Mouse (Mus musculus) spleen, adult 18-20 months (tissue): ENCODE measurements around the gene Sdk2.

Experiments used
- DNase-seq, 2 experiments: peaks; one replicate each; pipeline ENCODE4 v3.0.0; 2022; ENCODE audit warnings: mixed read lengths in 2 of 2

Gene Sdk2

DNA sequence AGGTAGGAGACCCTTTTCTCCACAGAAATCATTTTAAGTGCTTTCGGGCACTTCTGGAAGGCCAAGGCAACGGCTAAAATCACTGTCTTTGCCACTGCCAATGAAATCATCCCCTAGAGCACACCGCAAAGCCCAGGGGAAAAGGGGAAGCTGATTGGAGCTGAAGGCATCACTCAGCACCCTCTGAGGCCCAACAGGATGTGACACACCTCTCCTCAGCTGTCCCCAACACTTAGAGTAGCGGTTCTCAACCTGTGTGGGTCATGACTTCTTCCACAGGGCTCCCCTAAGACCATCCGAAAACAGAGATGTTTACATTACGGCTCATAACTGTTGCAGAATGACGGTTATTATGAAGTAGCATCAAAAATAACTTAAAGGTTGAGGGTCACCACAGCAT lies 305.2 kb downstream of the Sdk2 start:
- DNase-seq, result no peak

DNA sequence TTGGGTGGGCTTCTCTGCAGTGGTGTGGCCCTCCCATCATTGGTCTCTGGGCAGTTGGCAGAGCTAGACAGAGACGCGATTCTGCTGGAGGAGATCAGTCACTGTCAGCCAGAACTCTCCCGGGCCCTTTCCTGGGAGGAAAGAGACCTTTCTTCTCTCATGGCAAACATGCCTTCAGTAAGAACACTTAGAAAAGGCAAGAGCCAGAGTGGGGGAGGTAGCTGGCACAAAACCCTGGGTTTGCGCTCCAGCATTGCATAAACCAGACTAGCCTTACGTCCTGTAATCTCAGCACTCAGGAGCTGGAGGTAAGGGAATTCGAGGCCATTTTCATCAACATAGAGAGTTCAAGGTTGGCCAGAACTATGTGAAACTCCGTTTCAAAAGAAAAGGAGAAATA lies 306.4 kb downstream of the Sdk2 start:
- DNase-seq, result no peak

DNA sequence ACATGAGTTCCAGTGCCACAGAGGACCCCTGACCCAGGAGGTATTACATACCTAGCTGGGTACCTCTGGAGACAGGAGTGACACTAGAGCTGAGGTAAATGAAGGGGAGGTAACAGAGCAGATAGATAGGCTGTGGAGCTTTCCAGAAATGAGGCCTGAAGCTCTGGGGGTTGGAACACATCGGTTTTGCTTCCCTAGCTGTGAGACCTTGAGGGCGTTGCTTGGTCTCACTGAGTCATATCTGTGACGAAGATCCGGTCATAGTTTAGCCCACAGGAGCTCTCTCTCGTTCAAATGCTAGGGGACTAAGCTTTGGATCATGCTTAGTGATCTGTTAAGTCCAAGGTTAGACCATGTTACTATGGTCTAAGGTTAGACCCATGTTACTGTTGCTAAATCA lies 308.0 kb downstream of the Sdk2 start:
- DNase-seq, result no peak

DNA sequence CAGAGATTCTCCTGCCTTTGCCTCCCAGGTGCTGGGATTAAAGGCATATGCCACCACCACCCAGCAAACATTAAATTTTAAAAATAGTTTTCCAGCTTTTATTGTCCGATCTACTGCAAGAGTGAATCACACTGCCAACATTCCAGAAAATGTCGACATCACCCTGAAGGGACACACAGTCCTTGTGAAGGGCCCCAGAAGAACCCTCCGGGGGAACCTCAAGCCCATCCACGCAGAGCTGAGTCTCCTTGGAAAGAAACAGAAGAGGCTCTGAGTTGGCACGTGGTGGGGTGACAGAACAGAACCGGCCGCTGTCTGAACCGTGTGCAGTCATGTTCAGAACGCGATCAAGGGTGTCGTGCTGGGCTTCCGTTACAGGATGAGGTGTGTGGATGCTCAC lies 310.3 kb downstream of the Sdk2 start:
- DNase-seq, result no peak

DNA sequence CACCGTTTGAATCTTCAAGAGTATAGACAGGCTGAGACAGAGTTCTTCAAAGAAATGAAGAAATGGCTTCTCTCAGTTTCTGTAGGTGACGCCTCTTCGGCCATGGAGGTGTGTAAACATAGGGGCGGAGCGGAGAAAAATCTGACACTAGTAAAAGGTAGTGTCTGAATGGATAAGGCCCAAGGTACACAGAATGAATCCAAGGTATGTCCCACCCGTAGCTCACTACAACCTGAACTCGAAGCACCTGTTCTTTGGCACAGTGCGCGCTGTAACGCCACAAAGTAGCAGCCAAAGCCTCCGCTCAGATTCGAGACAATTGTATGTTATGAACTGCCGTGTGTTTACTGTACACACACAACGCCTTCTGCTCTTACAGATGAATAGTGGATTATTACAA lies 311.0 kb downstream of the Sdk2 start:
- no peak for DNase-seq

DNA sequence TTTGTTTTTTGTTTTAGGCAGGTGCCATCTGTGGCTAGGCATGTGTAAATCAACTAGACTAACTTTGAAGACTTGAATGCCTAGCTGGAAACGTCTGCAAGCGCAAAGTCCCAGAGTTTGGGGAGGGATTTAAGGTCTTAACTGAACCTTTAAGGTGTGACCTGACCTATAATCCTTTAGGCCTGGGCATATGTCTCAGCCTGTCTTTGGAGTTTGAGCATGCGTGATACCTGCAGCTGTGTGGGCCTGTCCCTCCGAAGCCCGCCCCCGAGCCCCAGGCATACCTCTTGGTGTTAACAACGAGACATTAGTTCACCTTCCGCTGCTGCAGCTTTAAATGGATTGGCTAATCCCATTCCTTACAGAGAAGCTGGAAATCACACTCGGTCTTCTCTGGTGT lies 312.0 kb downstream of the Sdk2 start:
- DNase-seq, result no peak

DNA sequence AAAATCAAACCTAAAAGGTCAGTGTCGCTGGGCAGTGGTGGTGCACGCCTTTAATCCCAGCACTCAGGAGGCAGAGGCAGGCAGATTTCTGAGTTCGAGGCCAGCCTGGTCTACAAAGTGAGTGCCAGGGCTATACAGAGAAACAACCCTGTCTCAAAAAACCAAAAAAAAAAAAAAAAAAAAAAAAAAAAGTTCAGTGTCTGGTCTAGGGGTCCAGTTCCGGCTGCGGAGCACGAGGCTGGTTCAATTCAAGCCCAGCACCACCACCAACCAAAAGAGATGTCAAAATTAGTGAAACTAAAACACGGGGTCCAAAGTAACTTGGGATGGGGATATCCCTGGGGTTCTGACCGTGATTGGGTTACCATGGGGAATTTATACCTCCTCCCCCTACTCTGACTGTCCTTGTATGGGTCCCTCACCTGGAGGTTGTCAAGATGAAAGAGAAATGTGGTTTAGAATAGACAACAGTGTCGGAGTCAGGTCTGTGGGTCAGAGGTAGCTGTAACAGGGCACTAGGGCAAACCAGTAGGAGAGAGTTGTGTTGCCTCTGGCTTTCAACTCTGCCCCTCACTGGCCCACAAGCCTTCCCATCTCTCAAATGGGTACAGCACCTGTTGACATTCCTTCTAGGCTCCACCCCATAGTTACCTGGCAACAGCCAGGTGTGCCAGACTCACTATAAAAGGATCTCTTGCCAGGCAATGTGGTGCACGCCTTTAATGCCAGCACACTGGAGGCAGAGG lies 314.0 kb downstream of the Sdk2 start:
- DNase-seq, result no peak

DNA sequence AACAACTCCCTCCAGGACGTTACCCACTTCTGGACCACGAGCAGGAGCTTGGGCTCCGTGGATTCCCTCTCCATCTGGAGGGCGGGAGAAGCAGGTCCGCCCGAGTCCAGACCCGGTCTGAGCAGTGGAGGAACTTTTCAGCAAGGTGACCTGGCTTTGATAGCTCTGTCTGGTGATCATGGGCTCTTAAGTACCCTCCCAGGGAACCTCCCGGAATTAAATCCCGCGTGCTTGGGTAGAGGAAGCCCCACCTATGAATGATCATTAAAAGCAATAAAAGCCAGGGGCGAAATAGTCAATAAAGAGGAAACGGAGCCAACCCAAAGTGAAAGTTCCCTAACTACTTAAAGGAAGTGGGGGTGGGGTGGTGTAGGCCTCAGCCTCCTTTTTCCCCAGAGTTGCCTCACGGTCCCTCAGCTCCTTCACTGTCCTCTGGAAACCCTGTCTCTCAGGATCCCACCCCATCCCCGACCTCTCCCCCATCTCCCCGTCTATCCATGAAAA lies 314.6 kb downstream of the Sdk2 start:
- DNase-seq, result peak in 1 of 2 experiments; percentile 20

DNA sequence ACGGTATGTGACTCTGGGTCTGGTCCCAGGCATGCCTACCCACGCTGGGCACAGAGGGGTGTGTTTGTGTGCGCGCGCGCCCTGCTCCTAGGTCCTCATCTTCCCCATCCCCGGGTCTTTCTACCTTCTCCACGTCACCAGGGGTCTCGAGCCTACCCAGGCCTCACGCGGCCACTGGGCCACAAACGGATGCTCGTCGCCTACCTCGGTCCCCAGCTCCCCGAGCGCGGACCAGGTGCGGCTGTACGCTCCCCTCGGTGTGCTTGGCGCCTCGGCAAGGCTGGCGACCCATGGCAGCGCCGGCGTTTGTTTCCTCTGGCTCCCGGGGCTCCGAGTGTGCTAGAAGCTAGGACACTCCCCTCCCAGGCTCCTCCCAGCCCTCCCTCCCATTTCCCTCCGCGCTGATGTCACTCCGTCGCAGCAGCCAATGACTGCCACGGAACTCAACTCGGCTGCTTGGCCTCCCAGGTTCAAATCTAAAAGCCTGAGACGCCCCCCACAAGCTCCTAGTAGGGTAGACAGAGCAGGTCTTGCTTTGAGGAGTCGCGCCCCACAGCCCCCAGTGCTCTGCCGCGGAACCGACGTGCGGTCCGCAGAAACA lies 315.3 kb downstream of the Sdk2 start, which contains the start of gene Cdc42ep4:
Gene Cdc42ep4, minus strand, starts transcription at position 398 of the 601 bp plus-strand sequence.
- peak; percentile 67 to 72 for DNase-seq

DNA sequence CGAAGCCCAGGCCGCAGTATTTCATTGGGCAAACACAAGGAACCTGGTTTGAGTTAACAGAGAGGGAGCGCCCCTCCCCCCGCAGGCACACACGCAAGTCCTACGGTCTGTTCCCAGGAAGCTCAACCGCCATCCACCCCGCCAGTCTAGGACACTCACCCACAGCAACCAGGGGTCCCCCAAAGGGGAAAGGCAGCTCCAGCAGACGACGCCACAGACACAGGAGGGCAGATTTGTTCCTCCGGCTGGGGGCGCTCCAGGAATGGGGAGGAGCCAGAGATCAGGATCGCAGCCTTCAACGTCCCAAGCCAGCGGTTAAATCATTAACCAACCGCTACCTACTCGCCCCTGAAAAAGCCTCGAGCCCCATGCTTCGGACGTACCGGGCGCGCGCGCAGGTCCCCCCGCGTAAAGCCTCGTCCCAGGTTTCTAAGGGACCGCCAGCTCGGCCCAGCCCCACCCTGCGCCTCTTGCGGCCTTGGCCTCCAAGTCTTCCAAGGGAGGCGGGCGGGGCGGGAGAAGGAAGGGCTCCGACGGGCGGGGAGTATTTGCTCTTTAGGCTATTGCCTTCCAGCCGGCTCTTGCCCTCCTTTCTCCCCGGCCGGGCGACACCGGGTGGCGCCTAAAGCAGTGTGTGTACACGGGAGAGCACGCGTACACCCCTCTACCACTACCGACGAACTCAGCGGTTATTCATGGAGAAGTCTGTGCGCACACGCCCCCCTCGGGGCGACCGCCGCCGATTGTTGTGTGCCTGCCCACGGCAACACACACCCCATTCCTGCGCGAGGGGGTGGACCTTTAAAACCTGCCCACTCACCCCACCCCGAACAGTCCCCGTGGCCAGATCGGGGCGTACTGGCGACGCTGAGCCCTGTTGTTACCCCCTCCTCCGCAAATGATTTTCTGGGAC lies 316.0 kb downstream of the Sdk2 start:
- peak; percentile 43 to 76 for DNase-seq

DNA sequence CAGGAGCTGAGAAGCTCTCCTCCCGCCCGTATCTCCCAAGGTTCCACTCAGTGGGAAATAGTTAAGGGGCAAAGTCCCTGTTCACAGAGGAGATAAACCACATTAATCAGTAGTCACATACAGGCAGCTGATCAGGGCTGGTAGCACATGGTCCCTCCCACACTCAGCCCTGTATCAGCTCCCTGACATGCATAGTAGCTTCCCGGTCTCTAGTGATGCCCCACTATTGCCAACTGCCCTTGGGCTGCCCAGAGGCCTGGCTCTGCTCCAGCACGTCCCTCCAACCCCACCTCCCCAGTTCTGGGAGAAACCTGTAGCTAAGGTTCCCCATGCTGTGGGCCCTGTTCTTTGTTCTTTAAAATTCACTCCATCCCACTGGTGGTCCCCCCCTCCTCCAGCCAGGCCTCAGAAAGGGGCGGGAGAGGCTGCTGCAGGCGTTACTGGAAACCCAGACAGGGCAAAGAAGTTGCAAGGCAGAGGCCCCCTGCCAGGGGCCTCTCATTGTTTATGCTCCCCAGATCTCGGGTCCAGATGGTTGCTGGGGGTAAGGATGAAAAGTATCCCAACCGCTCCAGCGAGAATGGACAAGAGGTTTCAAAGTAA lies 317.0 kb downstream of the Sdk2 start:
- no peak for DNase-seq

DNA sequence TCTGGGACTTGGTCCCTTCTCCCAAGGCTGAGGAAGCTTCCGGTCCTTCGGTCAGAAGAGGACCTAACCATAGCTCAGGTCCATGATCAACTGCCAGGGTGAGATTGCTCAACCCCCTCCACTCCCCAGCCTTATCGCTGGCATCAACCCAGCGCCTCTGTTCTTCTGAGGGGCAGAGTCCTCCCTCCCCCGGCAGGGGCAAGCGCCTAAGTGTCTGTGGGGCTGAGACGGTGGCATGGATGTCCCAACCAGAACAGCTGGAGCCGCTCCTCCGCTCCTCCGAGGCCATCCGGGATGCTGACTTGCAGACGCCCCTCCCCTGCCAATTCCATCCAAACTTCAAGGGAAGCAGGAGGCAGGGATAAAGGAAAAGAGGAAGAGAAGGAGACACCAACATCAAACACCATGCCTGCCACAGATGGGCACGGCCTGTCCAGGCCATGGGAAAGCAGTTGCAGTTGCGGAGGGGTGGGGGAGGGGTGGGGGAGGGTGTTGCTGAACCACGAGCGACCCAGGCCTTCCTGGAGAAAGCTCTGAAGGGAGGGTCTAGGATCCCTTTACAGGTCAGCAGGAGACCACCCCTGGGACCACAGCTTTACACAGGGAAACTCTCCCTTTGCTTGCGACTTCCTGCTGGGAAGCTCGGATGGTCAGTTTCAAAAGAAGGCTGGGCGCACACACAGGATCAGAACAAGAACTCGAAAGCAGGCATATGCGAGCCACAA lies 317.9 kb downstream of the Sdk2 start:
- DNase-seq, result peak in 1 of 2 experiments; percentile 32

DNA sequence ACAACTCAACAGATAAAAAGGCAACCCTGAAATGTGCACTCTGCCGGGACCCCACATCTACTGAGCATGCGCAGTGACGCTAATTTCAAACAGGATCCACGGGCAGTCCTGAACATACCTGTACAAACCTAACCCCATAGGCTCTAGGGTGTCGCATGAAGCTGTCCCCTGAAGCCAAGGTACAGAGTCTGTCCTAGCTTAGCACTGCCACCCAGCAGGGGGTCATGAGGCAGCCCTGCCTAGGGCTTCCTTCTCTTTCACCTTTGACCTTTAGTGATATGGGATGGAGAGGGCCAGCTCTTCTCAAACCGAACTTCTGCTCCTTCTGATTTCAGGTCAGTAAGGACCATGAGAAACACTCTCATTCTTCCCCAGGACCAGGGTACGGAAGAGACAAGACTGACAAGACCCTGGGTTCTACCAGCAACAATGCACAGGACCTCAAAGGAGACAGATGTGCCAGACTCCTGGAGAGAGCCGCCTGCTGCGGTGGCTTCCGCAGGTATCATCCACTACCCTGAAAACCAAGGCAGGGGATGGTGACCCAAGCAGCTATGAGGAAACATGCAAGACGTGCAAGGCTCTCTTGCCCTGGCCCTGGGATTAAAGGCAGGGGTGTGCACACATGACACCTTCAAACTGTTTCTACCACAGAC lies 319.0 kb downstream of the Sdk2 start:
- no peak for DNase-seq

DNA sequence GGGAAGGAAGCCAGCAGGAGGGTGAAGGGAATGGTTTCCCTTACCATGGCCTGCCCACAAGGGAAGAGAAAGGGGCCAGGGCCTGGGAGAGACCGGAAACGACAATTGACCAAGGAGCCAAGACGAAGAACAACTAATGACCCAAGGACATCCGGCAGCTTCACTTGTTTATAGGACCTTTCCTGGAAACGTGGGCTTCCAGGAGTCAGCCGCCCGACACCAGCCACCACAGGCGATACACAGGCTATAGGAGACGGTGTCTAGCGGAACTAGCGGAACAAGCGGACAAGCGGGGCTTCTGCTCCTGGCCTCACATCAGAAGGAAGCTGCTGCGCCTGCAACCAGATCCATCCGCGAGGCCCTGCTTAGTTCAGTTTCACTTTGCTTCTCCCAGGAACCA lies 319.8 kb downstream of the Sdk2 start:
- no peak for DNase-seq

DNA sequence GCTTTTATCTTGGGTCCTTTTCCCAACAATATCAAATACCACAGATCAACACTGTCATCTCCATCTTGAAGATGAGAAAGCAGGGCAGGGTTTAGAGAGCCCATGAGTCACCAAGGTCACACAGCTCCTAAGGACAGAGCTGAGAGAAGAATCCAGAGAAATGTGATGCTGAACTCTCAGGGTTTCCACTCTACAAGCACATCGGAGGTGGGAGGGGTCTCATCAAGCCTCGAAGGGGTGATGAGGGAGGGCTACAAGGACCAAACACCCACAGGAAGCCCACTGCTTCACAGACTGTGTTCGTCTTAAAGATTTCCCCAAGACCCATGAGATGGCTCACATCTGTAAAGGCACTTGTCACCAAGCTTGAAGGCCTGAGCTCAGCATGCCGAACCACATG lies 320.9 kb downstream of the Sdk2 start:
- DNase-seq, result no peak

DNA sequence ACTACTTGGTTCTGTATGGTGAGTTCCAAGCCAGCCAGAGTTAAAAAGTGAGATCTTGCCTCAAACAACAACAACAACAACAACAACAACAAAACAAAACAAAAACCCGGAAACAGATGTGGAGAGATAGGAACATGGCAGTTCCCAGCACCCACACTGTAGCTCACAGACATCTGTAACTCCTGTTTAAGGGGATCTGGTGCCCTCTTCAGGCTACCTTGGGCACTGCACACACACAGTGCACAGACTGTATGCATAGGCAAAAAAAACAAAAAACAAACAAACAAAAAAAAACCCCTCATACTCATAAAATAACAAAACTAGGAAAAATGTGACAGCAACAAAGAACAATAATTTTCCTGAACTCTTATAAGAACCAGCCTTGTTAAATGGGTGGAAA lies 323.8 kb downstream of the Sdk2 start:
- no peak for DNase-seq

DNA sequence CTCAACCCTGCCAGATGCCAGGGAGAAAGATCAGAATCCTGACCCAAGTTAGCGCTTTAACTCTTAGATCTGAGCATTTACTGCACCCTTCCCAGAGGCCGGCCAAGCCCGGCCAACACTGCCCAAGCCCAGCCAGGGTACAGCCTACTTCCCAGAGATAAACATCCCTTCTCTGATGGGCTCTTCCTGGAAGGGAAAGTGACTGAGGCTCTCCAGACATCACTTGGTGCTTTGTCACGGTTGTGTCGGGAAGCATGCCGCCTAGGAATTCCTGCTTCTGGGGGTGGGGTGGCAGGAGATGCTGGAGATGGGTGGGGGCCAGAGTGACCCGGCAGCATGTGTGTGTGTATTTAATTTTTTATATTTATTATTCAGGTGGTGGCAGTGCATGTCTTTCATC lies 326.7 kb downstream of the Sdk2 start:
- DNase-seq, result no peak

DNA sequence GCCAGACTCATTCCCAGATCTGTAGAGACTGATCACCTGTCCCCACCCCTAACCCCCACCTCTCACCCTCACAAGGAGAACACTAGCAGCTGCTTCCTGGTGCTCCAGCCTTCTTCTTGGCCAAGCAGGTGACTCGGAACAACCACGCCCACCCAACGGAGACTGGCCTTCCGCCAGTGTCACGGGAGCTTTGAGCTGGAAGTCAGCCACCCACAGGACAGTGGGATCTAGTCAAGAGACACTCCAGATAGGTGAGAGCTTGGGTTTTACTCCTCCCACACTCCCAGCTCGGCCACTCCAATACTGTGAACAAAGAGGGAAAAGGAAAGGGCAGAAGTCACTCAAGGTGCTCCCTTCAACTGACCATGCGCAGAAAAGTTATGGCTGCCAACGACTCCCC lies 327.6 kb downstream of the Sdk2 start:
- no peak for DNase-seq

DNA sequence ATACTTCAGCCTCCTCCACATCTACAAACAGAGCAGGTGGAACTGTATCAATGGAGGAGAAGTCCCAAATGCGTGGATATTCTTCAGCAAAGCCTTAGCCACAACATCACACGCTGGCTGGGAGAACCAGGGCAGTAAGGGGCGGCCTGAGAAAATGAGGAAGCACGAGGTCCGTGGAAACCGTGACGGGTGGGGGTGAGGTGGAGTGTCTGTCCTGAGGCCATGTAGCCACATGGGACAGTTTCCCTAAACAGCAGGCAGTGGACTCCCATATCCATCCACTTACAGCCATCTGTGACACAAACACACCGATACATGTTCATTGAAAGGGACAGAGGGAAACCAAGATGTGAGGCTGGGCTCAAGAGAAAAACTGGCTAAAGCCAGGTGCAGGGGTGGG lies 328.9 kb downstream of the Sdk2 start:
- DNase-seq, result no peak

DNA sequence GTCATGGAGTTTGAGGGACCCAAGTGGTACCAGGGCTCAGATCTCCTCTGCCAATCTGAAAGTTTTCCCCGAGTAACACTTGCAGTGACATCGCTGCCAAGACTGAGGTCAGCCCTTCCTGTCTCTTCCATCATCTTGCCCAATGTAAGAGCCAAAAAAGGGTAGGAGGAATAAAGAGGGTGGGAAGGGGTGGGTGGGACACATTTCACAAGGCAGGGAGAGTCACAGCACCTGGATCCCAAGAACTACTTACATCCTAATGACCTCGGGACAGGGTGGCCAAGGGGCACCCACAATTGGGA lies 329.3 kb downstream of the Sdk2 start:
- no peak for DNase-seq

DNA sequence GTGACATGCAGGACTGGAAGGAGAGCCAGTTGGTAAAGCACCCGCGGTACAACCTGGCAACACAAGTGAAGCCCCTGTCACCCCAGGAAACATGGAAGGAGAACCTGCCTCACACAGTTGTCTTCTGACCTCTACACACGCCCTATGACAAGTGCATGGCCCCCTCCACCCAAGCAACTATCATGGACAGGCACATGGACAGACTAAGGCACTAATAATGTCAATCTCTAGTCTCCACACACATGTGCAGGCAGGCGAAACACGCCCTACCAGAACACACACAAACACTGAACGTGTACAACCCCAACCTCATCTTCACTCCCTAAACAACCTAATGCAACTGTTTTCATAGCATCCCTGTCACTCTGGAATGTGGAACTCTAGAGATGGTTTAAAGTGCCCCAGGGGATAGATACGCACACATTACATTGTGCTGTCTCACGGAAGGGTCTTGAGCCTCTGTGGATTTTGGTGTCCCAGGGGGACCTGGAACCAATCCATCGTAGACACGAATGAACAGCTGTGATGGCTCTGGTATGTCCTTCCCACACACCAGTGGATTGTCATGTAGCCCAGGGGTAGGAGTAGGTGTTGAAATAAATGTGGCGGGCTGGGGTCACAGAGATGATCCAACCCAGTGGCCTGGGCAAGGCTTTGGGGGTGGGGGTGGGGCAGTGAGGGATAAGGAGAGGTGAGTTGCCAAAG lies 329.8 kb downstream of the Sdk2 start:
- no peak for DNase-seq
